Mouse (Mus musculus): ENCODE measurements around the gene R3hdm2. TPM values are rescaled to one million over a fixed set of nuclear protein-coding genes. Genes with fewer than 3 reads are reported as not detected.

The R3hdm2 gene
- total RNA-seq, 2 experiments from 2014 or later = 157 to 164 TPM

- DNase-seq (ENCODE audit: low spot score in 2 of 2) = no peak
Observed at GRCm38 (mm10) chr10:127537854-127538583, 157.9 kb downstream of the R3hdm2 start.

- no peak for DNase-seq (ENCODE audit: low spot score in 2 of 2)
Observed at GRCm38 (mm10) chr10:127541510-127541909, 161.4 kb downstream of the R3hdm2 start.

GRCm38 (mm10) chr10:127542084-127542483 is 162.0 kb downstream of the R3hdm2 start:
- no peak for DNase-seq (ENCODE audit: low spot score in 2 of 2)

GRCm38 (mm10) chr10:127542720-127543119 is 162.6 kb downstream of the R3hdm2 start:
- DNase-seq (ENCODE audit: low spot score in 2 of 2) = no peak

- DNase-seq (ENCODE audit: low spot score in 2 of 2) = no peak
Observed at GRCm38 (mm10) chr10:127543916-127544315, 163.8 kb downstream of the R3hdm2 start.

GRCm38 (mm10) chr10:127544375-127544774 is 164.2 kb downstream of the R3hdm2 start:
- no peak for DNase-seq (ENCODE audit: low spot score in 2 of 2)

- DNase-seq (ENCODE audit: low spot score in 2 of 2) = no peak
Observed at GRCm38 (mm10) chr10:127546505-127546904, 166.4 kb downstream of the R3hdm2 start.

GRCm38 (mm10) chr10:127548236-127548635 is 168.1 kb downstream of the R3hdm2 start:
- DNase-seq (ENCODE audit: low spot score in 2 of 2) = no peak

Other genes with a start within 250 kb of the R3hdm2 start
- 10 to 100 TPM; 10.6 to 11.7 TPM for gene B4galnt1, start 215.1 kb upstream of the R3hdm2 start, total RNA-seq (2021)
- 1 to 10 TPM; 1.6 to 3.0 TPM for gene Slc26a10, start 199.7 kb upstream of the R3hdm2 start, total RNA-seq (2021)
- 10 to 100 TPM; 34.7 to 45.3 TPM for gene Arhgef25, start 190.2 kb upstream of the R3hdm2 start, total RNA-seq (2021)
- 100 to 1,000 TPM; 111 to 126 TPM for gene Dtx3, start 184.6 kb upstream of the R3hdm2 start, total RNA-seq (2021)
- 10 to 100 TPM; 37.5 to 39.8 TPM for gene Pip4k2c, start 168.7 kb upstream of the R3hdm2 start, total RNA-seq (2021)
- 10 to 100 TPM; 23.5 to 28.4 TPM for gene Kif5a, start 117.0 kb upstream of the R3hdm2 start, total RNA-seq (2021)
- 100 to 1,000 TPM; 191 to 198 TPM for gene Dctn2, start 114.0 kb upstream of the R3hdm2 start, total RNA-seq (2021)
- gene Mbd6, start 91.3 kb upstream of the R3hdm2 start, total RNA-seq (2021) = 10 to 100 TPM; 89.7 to 92.6 TPM
- 10 to 100 TPM; 85.5 to 89.5 TPM for gene Mars, start 68.5 kb upstream of the R3hdm2 start, total RNA-seq (2021)
- gene Arhgap9, start 58.4 kb upstream of the R3hdm2 start, total RNA-seq (2021) = 1 to 10 TPM; 2.9 to 4.2 TPM
- gene Gli1, start 38.4 kb upstream of the R3hdm2 start, total RNA-seq (2021) = 10 to 100 TPM; 16.4 to 17.2 TPM
- 1 to 10 TPM in 1 of 2 experiments, under 1 TPM in 1; 0.06 to 2.5 TPM for gene Inhbe, start 25.9 kb upstream of the R3hdm2 start, total RNA-seq (2021)
- gene Inhbc, start 9.9 kb upstream of the R3hdm2 start, total RNA-seq (2021) = 1 to 10 TPM in 1 of 2 experiments, not detected in 1; 5.8 TPM
- gene Stac3, start 121.4 kb downstream of the R3hdm2 start, total RNA-seq (2021) = 10 to 100 TPM in 1 of 2 experiments, 1 to 10 TPM in 1; 6.4 to 11.5 TPM
- gene Ndufa4l2, start 134.6 kb downstream of the R3hdm2 start, total RNA-seq (2021) = 10 to 100 TPM; 57.2 to 71.7 TPM
- 10 to 100 TPM; 66.7 to 69.4 TPM for gene Shmt2, start 142.1 kb downstream of the R3hdm2 start, total RNA-seq (2021)
- gene Nxph4, start 154.2 kb downstream of the R3hdm2 start, total RNA-seq (2021) = 10 to 100 TPM; 13.6 to 14.0 TPM
- 100 to 1,000 TPM; 283 to 301 TPM for gene Lrp1, start 240.8 kb downstream of the R3hdm2 start, total RNA-seq (2021)